Mouse (Mus musculus) ES-E14 (cell line): ENCODE results near the gene Olfr1342.
A peak's percentile ranks its signal among the peaks of the same experiment; 100 is the strongest.

ENCODE experiments used
- CHD2 ChIP-seq: IDR thresholded peaks from 2 replicates; pipeline ENCODE4 v1.6.1; 2014; ENCODE audit warnings: mild to moderate bottlenecking, low read depth, low read length, inconsistent platforms
- MAFK ChIP-seq: IDR thresholded peaks from 2 replicates; pipeline ENCODE4 v1.6.1; 2014; ENCODE audit warnings: mild to moderate bottlenecking, low read depth, low read length, inconsistent platforms; ENCODE audit not compliant: insufficient read depth
- ZNF384 ChIP-seq: IDR thresholded peaks from 2 replicates; pipeline ENCODE4 v1.6.1; 2012; ENCODE audit warnings: low read depth, low read length, inconsistent platforms

GRCm38 (mm10) chr4:118687086-118687485 lies 5.5 kb downstream of the Olfr1342 start:
- TF ChIP-seq CHD2 (peak; percentile 41; the same call in 1 of the 2 replicates), ZNF384 (no peak), MAFK (no peak)
